Mouse (Mus musculus): ENCODE results near the gene Col4a4. TPM values are rescaled to one million over a fixed set of nuclear protein-coding genes. Genes with fewer than 3 reads are reported as not detected.

Col4a4 gene
- total and polyA plus RNA-seq, 3 experiments = 2.2 to 5.0 (median 3.7) TPM

GRCm38 (mm10) chr1:82443517-82443916 lies 143.1 kb downstream of the Col4a4 start:
- Histone ChIP-seq H3K4me1 (ENCODE audit: control insufficient read depth, insufficient read depth, low read length) (peaks cover 4% of the 10 kb centered on the region; the same call in 1 of the 2 replicates), H3K4me3 (no peak overlapping the region), H3K27ac (no peak overlapping the region), H3K27me3 (ENCODE audit: control insufficient read depth, insufficient read depth, low read length) (no peaks in the 10 kb centered on the region), H3K79me2 (replicated peaks; ENCODE audit: control insufficient read depth, insufficient read depth, low read length) (no peaks in the 10 kb centered on the region), H3K9ac (ENCODE audit: low read depth, low read length) (no peak overlapping the region), H3K36me3 (ENCODE audit: control insufficient read depth, insufficient read depth, low read length) (no peaks in the 10 kb centered on the region)
- DNase-seq = no peak
- TF ChIP-seq EP300 (IDR thresholded peaks at IDR 0.05; ENCODE audit: insufficient read depth, low read depth, low read length) (no peak), POLR2A (IDR thresholded peaks at IDR 0.05; ENCODE audit: insufficient read depth, low read depth, low read length) (no peak), CTCF (IDR thresholded peaks at IDR 0.05) (no peak)
- intact Hi-C loops (cut with DNase I) = no loop called here
- 77% methylated on average over 4 of the region's 4 CpGs for WGBS

DNA sequence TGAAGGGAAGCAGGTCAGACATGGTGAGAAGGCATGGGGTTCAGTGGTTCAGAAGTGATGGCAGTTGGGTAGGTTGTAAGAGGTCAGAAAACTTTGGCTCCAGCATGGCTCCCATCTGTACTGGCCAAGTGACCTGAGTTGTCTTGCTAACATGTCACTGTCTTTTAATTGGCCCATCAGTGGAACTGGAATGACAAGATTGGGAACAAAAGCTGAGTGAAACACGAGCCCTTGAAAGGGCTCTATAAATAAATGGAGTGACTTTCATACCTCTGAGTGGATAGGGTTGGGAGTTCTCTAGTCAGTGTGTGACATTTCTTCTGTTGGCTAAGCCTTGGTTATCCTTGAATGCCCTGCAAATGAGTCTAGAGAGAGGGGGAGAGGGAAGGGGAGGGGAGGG lies 146.5 kb downstream of the Col4a4 start:
- Histone ChIP-seq H3K27ac (peak overlapping the region; percentile 68), H3K9ac (ENCODE audit: low read depth, low read length) (no peak overlapping the region), H3K27me3 (ENCODE audit: control insufficient read depth, insufficient read depth, low read length) (no peaks in the 10 kb centered on the region), H3K36me3 (ENCODE audit: control insufficient read depth, insufficient read depth, low read length) (no peaks in the 10 kb centered on the region), H3K4me3 (no peak overlapping the region), H3K79me2 (replicated peaks; ENCODE audit: control insufficient read depth, insufficient read depth, low read length) (no peaks in the 10 kb centered on the region), H3K4me1 (ENCODE audit: control insufficient read depth, insufficient read depth, low read length) (peaks cover 2% of the 10 kb centered on the region; the same call in 1 of the 2 replicates)
- 58% methylated on average over 1 of the region's 1 CpGs for WGBS
- DNase-seq = peak in 1 of 2 experiments; percentile 42
- TF ChIP-seq EP300 (IDR thresholded peaks at IDR 0.05; ENCODE audit: insufficient read depth, low read depth, low read length) = 0 out of 2 replicates have a peak, but pooled peaks have one; percentile 30
- no peak for TF ChIP-seq CTCF (IDR thresholded peaks at IDR 0.05)
- no peak for TF ChIP-seq POLR2A (IDR thresholded peaks at IDR 0.05; ENCODE audit: insufficient read depth, low read depth, low read length)
- intact Hi-C loops (cut with DNase I) = no loop called here

- TF ChIP-seq EP300 (IDR thresholded peaks at IDR 0.05; ENCODE audit: insufficient read depth, low read depth, low read length) = no peak
- no peak for TF ChIP-seq POLR2A (IDR thresholded peaks at IDR 0.05; ENCODE audit: insufficient read depth, low read depth, low read length)
- TF ChIP-seq CTCF (IDR thresholded peaks at IDR 0.05) = no peak
- Histone ChIP-seq H3K27me3 (ENCODE audit: control insufficient read depth, insufficient read depth, low read length) (no peaks in the 10 kb centered on the region), H3K9ac (ENCODE audit: low read depth, low read length) (no peak overlapping the region), H3K79me2 (replicated peaks; ENCODE audit: control insufficient read depth, insufficient read depth, low read length) (no peaks in the 10 kb centered on the region), H3K4me1 (ENCODE audit: control insufficient read depth, insufficient read depth, low read length) (peaks cover 2% of the 10 kb centered on the region; the same call in 1 of the 2 replicates), H3K4me3 (no peak overlapping the region), H3K27ac (no peak overlapping the region), H3K36me3 (ENCODE audit: control insufficient read depth, insufficient read depth, low read length) (no peaks in the 10 kb centered on the region)
- intact Hi-C loops (cut with DNase I) = loop anchor here (10.0 kb wide), 2 partner anchors 242 to 752 kb away; no protein-coding TSS in a partner anchor
- DNase-seq = no peak
- WGBS = 80% methylated on average over 3 of the region's 3 CpGs
Observed at GRCm38 (mm10) chr1:82437273-82437672, 149.4 kb downstream of the Col4a4 start.

DNA sequence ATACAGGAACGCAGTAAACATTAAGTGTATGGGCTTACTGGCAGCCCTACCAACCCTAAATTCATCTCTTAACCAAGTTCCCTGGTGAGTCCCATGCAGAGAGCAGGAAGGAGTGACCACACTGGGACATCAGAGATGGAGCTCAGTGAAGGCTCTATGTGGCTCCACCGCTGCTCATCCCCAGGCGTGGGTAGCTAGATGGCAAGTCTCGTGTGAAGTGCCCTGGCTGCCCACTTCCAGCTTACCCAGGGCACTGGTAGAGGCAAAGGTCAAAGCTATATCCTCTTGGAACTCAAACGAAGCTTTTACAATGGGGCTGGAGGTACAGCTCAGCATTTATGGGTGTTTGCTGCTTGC lies 153.0 kb downstream of the Col4a4 start:
- no peaks in the 10 kb centered on the region for H3K36me3 ChIP-seq (ENCODE audit: control insufficient read depth, insufficient read depth, low read length)
- H3K27ac ChIP-seq = no peak overlapping the region
- no peak overlapping the region for H3K9ac ChIP-seq (ENCODE audit: low read depth, low read length)
- TF ChIP-seq POLR2A (IDR thresholded peaks at IDR 0.05; ENCODE audit: insufficient read depth, low read depth, low read length) (no peak), CTCF (IDR thresholded peaks at IDR 0.05) (no peak), EP300 (IDR thresholded peaks at IDR 0.05; ENCODE audit: insufficient read depth, low read depth, low read length) (no peak)
- DNase-seq = no peak
- H3K4me3 ChIP-seq = no peak overlapping the region
- no peaks in the 10 kb centered on the region for H3K27me3 ChIP-seq (ENCODE audit: control insufficient read depth, insufficient read depth, low read length)
- intact Hi-C loops (cut with DNase I) = loop anchor here (1.0 to 10.0 kb wide), 5 partner anchors 140 to 1116 kb away; no protein-coding TSS in a partner anchor
- no peaks in the 10 kb centered on the region for H3K79me2 ChIP-seq (replicated peaks; ENCODE audit: control insufficient read depth, insufficient read depth, low read length)
- H3K4me1 ChIP-seq (ENCODE audit: control insufficient read depth, insufficient read depth, low read length) = no peaks in the 10 kb centered on the region
- WGBS = 77% methylated on average over 5 of the region's 5 CpGs

DNA sequence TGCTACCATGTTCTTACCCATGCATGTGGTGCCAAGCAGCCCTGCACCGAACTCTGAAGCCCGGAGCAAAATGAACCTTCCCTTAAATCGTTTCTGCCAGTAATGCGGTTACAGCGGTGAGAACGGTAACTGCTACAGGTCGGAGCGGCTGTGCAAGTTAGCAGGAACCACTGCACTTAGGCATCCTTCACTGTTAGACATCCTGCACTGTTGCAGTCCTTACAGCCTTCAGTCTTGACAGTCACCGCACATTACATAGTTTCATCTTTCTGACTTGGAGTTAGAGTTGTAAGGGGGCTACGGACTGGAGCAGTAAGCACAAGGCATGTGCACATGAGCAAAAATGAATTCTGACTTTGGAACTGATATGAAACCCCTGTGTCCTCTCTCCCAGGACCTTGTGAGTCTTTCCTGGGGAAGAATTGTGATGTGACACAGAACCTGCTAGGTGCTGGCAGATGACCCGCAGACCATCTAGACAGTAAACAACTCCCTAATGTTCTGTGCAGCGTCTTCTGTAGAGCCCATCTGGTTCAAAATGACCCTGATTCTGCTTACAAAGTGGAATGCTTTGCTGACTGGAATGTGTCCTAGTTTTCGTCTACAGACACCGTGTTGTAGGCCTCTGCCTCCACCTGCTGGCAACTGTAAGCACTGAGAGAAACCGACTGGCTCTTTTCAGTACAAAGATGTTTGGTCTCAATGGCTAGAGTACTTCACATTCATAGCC lies 153.6 kb downstream of the Col4a4 start:
- Histone ChIP-seq H3K9ac (ENCODE audit: low read depth, low read length) (no peak overlapping the region), H3K4me3 (no peak overlapping the region), H3K27me3 (ENCODE audit: control insufficient read depth, insufficient read depth, low read length) (no peaks in the 10 kb centered on the region), H3K79me2 (replicated peaks; ENCODE audit: control insufficient read depth, insufficient read depth, low read length) (no peaks in the 10 kb centered on the region), H3K27ac (no peak overlapping the region), H3K4me1 (ENCODE audit: control insufficient read depth, insufficient read depth, low read length) (no peaks in the 10 kb centered on the region), H3K36me3 (ENCODE audit: control insufficient read depth, insufficient read depth, low read length) (no peaks in the 10 kb centered on the region)
- TF ChIP-seq EP300 (IDR thresholded peaks at IDR 0.05; ENCODE audit: insufficient read depth, low read depth, low read length) (peak; percentile 80; the same call in 1 of the 2 replicates), CTCF (IDR thresholded peaks at IDR 0.05) (peak; percentile 87), POLR2A (IDR thresholded peaks at IDR 0.05; ENCODE audit: insufficient read depth, low read depth, low read length) (no peak)
- intact Hi-C loops (cut with DNase I) = loop anchor here (1.0 to 10.0 kb wide), 5 partner anchors 140 to 1116 kb away; no protein-coding TSS in a partner anchor
- WGBS = 60% methylated on average over 15 of the region's 15 CpGs
- peak; percentile 49 to 57 for DNase-seq

DNA sequence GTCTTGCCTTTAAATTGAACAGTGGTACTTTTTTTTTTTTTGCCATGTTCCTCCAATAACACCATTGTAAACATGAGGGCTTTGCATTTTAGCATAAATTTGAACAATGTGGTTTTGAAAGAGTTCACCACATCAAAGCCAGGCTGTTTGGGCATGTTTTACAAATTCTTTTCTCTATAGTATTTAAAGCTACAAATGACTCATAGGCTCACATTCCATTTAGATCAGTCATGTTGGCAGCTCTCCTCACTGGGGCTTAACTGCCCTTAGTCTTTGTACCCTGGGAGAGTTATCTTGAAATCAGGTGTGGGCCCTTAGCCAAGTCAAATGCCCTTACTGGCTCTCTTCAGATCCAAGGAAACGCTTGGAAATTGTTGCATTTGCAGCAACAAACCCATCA lies 157.6 kb downstream of the Col4a4 start:
- H3K4me3 ChIP-seq = no peak overlapping the region
- H3K9ac ChIP-seq (ENCODE audit: low read depth, low read length) = no peak overlapping the region
- DNase-seq = no peak
- H3K27me3 ChIP-seq (ENCODE audit: control insufficient read depth, insufficient read depth, low read length) = no peaks in the 10 kb centered on the region
- H3K36me3 ChIP-seq (ENCODE audit: control insufficient read depth, insufficient read depth, low read length) = no peaks in the 10 kb centered on the region
- no peaks in the 10 kb centered on the region for H3K79me2 ChIP-seq (replicated peaks; ENCODE audit: control insufficient read depth, insufficient read depth, low read length)
- no peak for TF ChIP-seq CTCF (IDR thresholded peaks at IDR 0.05)
- no peak for TF ChIP-seq POLR2A (IDR thresholded peaks at IDR 0.05; ENCODE audit: insufficient read depth, low read depth, low read length)
- TF ChIP-seq EP300 (IDR thresholded peaks at IDR 0.05; ENCODE audit: insufficient read depth, low read depth, low read length) = no peak
- 34% methylated on average over 1 of the region's 1 CpGs for WGBS
- intact Hi-C loops (cut with DNase I) = no loop called here
- no peaks in the 10 kb centered on the region for H3K4me1 ChIP-seq (ENCODE audit: control insufficient read depth, insufficient read depth, low read length)
- H3K27ac ChIP-seq = no peak overlapping the region
